Mouse (Mus musculus): ENCODE results near the gene Cnnm4. TPM values are rescaled to one million over a fixed set of nuclear protein-coding genes. Genes with fewer than 3 reads are reported as not detected.

The Cnnm4 gene
- polyA plus RNA-seq, 1 experiment from 2014 or later = 9.2 TPM

GRCm38 (mm10) chr1:36540807-36541206 lies 69.4 kb downstream of the Cnnm4 start:
- peaks cover 34% of the 10 kb centered on the region for H3K36me3 ChIP-seq (replicated peaks; ENCODE audit: control insufficient read depth, insufficient read depth)
- DNase-seq (ENCODE audit: low spot score) = no peak
- no peak overlapping the region for H3K4me2 ChIP-seq (replicated peaks)
- no peak for ATAC-seq (ENCODE audit: low FRiP score)
- H3K27ac ChIP-seq = no peak overlapping the region
- no peaks in the 10 kb centered on the region for H3K4me1 ChIP-seq (replicated peaks; ENCODE audit: control insufficient read depth, insufficient read depth, low read length)
- no peak overlapping the region for H3K4me3 ChIP-seq (replicated peaks; ENCODE audit: low read length)
- no peak overlapping the region for H3K9ac ChIP-seq
- H3K9me3 ChIP-seq (ENCODE audit: control insufficient read depth, low read length) = no peaks in the 10 kb centered on the region
- WGBS = 91% methylated on average over 12 of the region's 12 CpGs
- no peaks in the 10 kb centered on the region for H3K27me3 ChIP-seq (ENCODE audit: control insufficient read depth, insufficient read depth, low read length)

- Histone ChIP-seq H3K4me2 (replicated peaks) (no peak overlapping the region), H3K36me3 (replicated peaks; ENCODE audit: control insufficient read depth, insufficient read depth) (peaks cover 28% of the 10 kb centered on the region), H3K4me3 (replicated peaks; ENCODE audit: low read length) (no peak overlapping the region), H3K9me3 (ENCODE audit: control insufficient read depth, low read length) (no peaks in the 10 kb centered on the region), H3K9ac (no peak overlapping the region), H3K4me1 (replicated peaks; ENCODE audit: control insufficient read depth, insufficient read depth, low read length) (peaks cover 8% of the 10 kb centered on the region; the same call in 1 of the 2 replicates), H3K27ac (no peak overlapping the region), H3K27me3 (ENCODE audit: control insufficient read depth, insufficient read depth, low read length) (no peaks in the 10 kb centered on the region)
- 90% methylated on average over 16 of the region's 16 CpGs for WGBS
- ATAC-seq (ENCODE audit: low FRiP score) (no peak), DNase-seq (ENCODE audit: low spot score) (no peak)
Measured at GRCm38 (mm10) chr1:36541844-36542243, 70.4 kb downstream of the Cnnm4 start.

GRCm38 (mm10) chr1:36542925-36543324 lies 71.5 kb downstream of the Cnnm4 start:
- no peaks in the 10 kb centered on the region for H3K27me3 ChIP-seq (ENCODE audit: control insufficient read depth, insufficient read depth, low read length)
- ATAC-seq (ENCODE audit: low FRiP score) (no peak), DNase-seq (ENCODE audit: low spot score) (no peak)

GRCm38 (mm10) chr1:36545382-36545781 lies 74.0 kb downstream of the Cnnm4 start:
- Histone ChIP-seq H3K36me3 (replicated peaks; ENCODE audit: control insufficient read depth, insufficient read depth) (peaks cover 47% of the 10 kb centered on the region), H3K9ac (no peak overlapping the region), H3K4me3 (replicated peaks; ENCODE audit: low read length) (no peak overlapping the region), H3K4me1 (replicated peaks; ENCODE audit: control insufficient read depth, insufficient read depth, low read length) (peaks cover 27% of the 10 kb centered on the region), H3K27me3 (ENCODE audit: control insufficient read depth, insufficient read depth, low read length) (no peaks in the 10 kb centered on the region), H3K9me3 (ENCODE audit: control insufficient read depth, low read length) (no peaks in the 10 kb centered on the region), H3K4me2 (replicated peaks) (no peak overlapping the region), H3K27ac (no peak overlapping the region)
- WGBS = 83% methylated on average over 2 of the region's 2 CpGs
- DNase-seq (ENCODE audit: low spot score) (no peak), ATAC-seq (ENCODE audit: low FRiP score) (no peak)

More at GRCm38 (mm10) chr1:36542925-36543324, 71.5 kb downstream of the Cnnm4 start:
- Histone ChIP-seq H3K9ac (no peak overlapping the region), H3K4me1 (replicated peaks; ENCODE audit: control insufficient read depth, insufficient read depth, low read length) (peaks cover 13% of the 10 kb centered on the region), H3K4me2 (replicated peaks) (no peak overlapping the region), H3K27ac (no peak overlapping the region), H3K9me3 (ENCODE audit: control insufficient read depth, low read length) (no peaks in the 10 kb centered on the region), H3K4me3 (replicated peaks; ENCODE audit: low read length) (no peak overlapping the region), H3K36me3 (replicated peaks; ENCODE audit: control insufficient read depth, insufficient read depth) (peaks cover 28% of the 10 kb centered on the region)
- 96% methylated on average over 9 of the region's 9 CpGs for WGBS

- no peak overlapping the region for H3K27ac ChIP-seq
Measured at GRCm38 (mm10) chr1:36545845-36546600, 74.6 kb downstream of the Cnnm4 start.

GRCm38 (mm10) chr1:36546888-36547471 lies 75.6 kb downstream of the Cnnm4 start, which contains the start of gene Ankrd39:
Gene Ankrd39 (minus strand): TSS chr1:36547445.
- no peaks in the 10 kb centered on the region for H3K27me3 ChIP-seq (ENCODE audit: control insufficient read depth, insufficient read depth, low read length)
- peaks cover 27% of the 10 kb centered on the region for H3K4me1 ChIP-seq (replicated peaks; ENCODE audit: control insufficient read depth, insufficient read depth, low read length)
- H3K9ac ChIP-seq = peak within 1 kb of the TSS; percentile 79
- peak; percentile 96 for ATAC-seq (ENCODE audit: low FRiP score)
- H3K36me3 ChIP-seq (replicated peaks; ENCODE audit: control insufficient read depth, insufficient read depth) = peaks cover 48% of the 10 kb centered on the region
- DNase-seq (ENCODE audit: low spot score) = peak; percentile 96
- no peaks in the 10 kb centered on the region for H3K9me3 ChIP-seq (ENCODE audit: control insufficient read depth, low read length)
- under 1% methylated on average over 43 of the region's 43 CpGs for whole genome bisulfite sequencing
- H3K27ac ChIP-seq = peak within 1 kb of the TSS; percentile 80
- peak within 1 kb of the TSS; percentile 77 for H3K4me2 ChIP-seq (replicated peaks)
- H3K4me3 ChIP-seq (replicated peaks; ENCODE audit: low read length) = peak within 1 kb of the TSS; percentile 59

More at GRCm38 (mm10) chr1:36545845-36546600, 74.6 kb downstream of the Cnnm4 start:
- H3K27me3 ChIP-seq (ENCODE audit: control insufficient read depth, insufficient read depth, low read length) = no peaks in the 10 kb centered on the region
- peak overlapping the region; percentile 77 for H3K4me2 ChIP-seq (replicated peaks)
- H3K36me3 ChIP-seq (replicated peaks; ENCODE audit: control insufficient read depth, insufficient read depth) = peaks cover 48% of the 10 kb centered on the region
- H3K9ac ChIP-seq = peak overlapping the region; percentile 79; the same call in 1 of the 2 replicates
- WGBS = 62% methylated on average over 18 of the region's 19 CpGs
- DNase-seq (ENCODE audit: low spot score) (no peak), ATAC-seq (ENCODE audit: low FRiP score) (no peak)
- peaks cover 27% of the 10 kb centered on the region for H3K4me1 ChIP-seq (replicated peaks; ENCODE audit: control insufficient read depth, insufficient read depth, low read length)
- H3K4me3 ChIP-seq (replicated peaks; ENCODE audit: low read length) = peak overlapping the region; percentile 59
- no peaks in the 10 kb centered on the region for H3K9me3 ChIP-seq (ENCODE audit: control insufficient read depth, low read length)

GRCm38 (mm10) chr1:36547981-36548598 lies 76.7 kb downstream of the Cnnm4 start:
- ATAC-seq (ENCODE audit: low FRiP score) (no peak), DNase-seq (ENCODE audit: low spot score) (peak; percentile 31)
- H3K4me1 ChIP-seq (replicated peaks; ENCODE audit: control insufficient read depth, insufficient read depth, low read length) = peaks cover 27% of the 10 kb centered on the region
- H3K4me3 ChIP-seq (replicated peaks; ENCODE audit: low read length) = no peak overlapping the region
- H3K36me3 ChIP-seq (replicated peaks; ENCODE audit: control insufficient read depth, insufficient read depth) = peaks cover 52% of the 10 kb centered on the region
- H3K9ac ChIP-seq = peak overlapping the region; percentile 21; the same call in 1 of the 2 replicates
- no peak overlapping the region for H3K4me2 ChIP-seq (replicated peaks)
- no peaks in the 10 kb centered on the region for H3K27me3 ChIP-seq (ENCODE audit: control insufficient read depth, insufficient read depth, low read length)
- peak overlapping the region; percentile 63 for H3K27ac ChIP-seq
- no peaks in the 10 kb centered on the region for H3K9me3 ChIP-seq (ENCODE audit: control insufficient read depth, low read length)
- 35% methylated on average over 9 of the region's 9 CpGs for WGBS

- Histone ChIP-seq H3K4me3 (replicated peaks; ENCODE audit: low read length) (no peak overlapping the region), H3K27me3 (ENCODE audit: control insufficient read depth, insufficient read depth, low read length) (no peaks in the 10 kb centered on the region), H3K4me2 (replicated peaks) (no peak overlapping the region), H3K27ac (no peak overlapping the region), H3K9ac (peak overlapping the region; percentile 39; the same call in 1 of the 2 replicates), H3K9me3 (ENCODE audit: control insufficient read depth, low read length) (no peaks in the 10 kb centered on the region), H3K36me3 (replicated peaks; ENCODE audit: control insufficient read depth, insufficient read depth) (peaks cover 59% of the 10 kb centered on the region), H3K4me1 (replicated peaks; ENCODE audit: control insufficient read depth, insufficient read depth, low read length) (peaks cover 27% of the 10 kb centered on the region)
- DNase-seq (ENCODE audit: low spot score) (no peak), ATAC-seq (ENCODE audit: low FRiP score) (no peak)
- WGBS = 55% methylated on average over 8 of the region's 8 CpGs
Measured at GRCm38 (mm10) chr1:36548771-36549170, 77.4 kb downstream of the Cnnm4 start.

GRCm38 (mm10) chr1:36549491-36549890 lies 78.1 kb downstream of the Cnnm4 start:
- no peak overlapping the region for H3K9ac ChIP-seq
- ATAC-seq (ENCODE audit: low FRiP score) (no peak), DNase-seq (ENCODE audit: low spot score) (no peak)
- WGBS = 85% methylated on average over 18 of the region's 18 CpGs
- peaks cover 66% of the 10 kb centered on the region for H3K36me3 ChIP-seq (replicated peaks; ENCODE audit: control insufficient read depth, insufficient read depth)
- no peaks in the 10 kb centered on the region for H3K27me3 ChIP-seq (ENCODE audit: control insufficient read depth, insufficient read depth, low read length)
- no peak overlapping the region for H3K4me2 ChIP-seq (replicated peaks)
- H3K4me1 ChIP-seq (replicated peaks; ENCODE audit: control insufficient read depth, insufficient read depth, low read length) = peaks cover 33% of the 10 kb centered on the region
- no peaks in the 10 kb centered on the region for H3K9me3 ChIP-seq (ENCODE audit: control insufficient read depth, low read length)
- H3K4me3 ChIP-seq (replicated peaks; ENCODE audit: low read length) = no peak overlapping the region
- H3K27ac ChIP-seq = no peak overlapping the region

Data from hindbrain, embryonic 14.5 days (tissue).